Mouse (Mus musculus) heart, adult 2 months (tissue): ENCODE measurements around the gene Zfp663.

Experiments used
- CTCF ChIP-seq: fragments of 200-600 bp; IDR thresholded peaks from 2 replicates; pipeline ENCODE4 v1.8.1; 2022; ENCODE audit warnings: antibody characterized with exemption, mild to moderate bottlenecking, moderate library complexity
- EP300 ChIP-seq: fragments of 200-500 bp; IDR thresholded peaks from 2 replicates; pipeline ENCODE4 v1.6.1; 2011; ENCODE audit warnings: low read depth, low read length, control low read depth; ENCODE audit not compliant: insufficient read depth
- POLR2A ChIP-seq: fragments of 200-500 bp; IDR thresholded peaks from 2 replicates; pipeline ENCODE4 v1.6.1; 2011; ENCODE audit warnings: mild to moderate bottlenecking, low read depth, low read length, control low read depth; ENCODE audit not compliant: insufficient read depth

DNA sequence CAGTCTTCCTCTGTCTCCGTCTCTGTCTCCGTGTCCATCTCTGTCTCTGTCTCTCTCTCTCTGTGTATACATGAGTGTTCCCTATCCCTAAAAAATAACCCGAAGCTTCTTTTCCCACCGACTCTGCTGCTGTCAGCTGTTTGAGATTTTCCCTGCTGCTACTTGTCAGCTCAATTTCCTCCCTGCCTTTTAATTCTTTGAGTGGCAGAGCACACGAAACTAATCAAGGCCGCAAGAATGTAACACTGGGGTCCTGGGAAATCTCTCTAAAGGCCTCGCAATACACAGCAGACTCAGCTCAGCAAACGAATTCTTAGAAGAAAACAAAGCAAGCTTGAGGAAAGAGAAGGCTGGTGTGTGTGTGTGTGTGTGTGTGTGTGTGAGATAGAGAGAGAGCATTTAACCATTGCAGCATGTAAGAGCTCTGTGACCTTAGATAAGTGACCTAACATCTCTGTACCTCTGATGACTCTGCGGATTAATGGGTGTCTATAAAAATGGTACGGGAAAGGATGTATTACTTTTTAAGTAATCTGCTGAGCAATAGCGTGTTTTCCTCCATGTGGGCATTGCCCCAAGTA is 46.7 kb upstream of the Zfp663 start:
- TF ChIP-seq CTCF (no peak), POLR2A (no peak), EP300 (no peak)
